Mouse (Mus musculus) heart, postnatal 14 days (tissue): Measurements from ENCODE around the gene 1110008P14Rik. TPM values are rescaled to one million over a fixed set of nuclear protein-coding genes. Genes with fewer than 3 reads are reported as not detected.
A peak's percentile ranks its signal among the peaks of the same experiment; 100 is the strongest.

Source experiments
- DNase-seq, 2 experiments: peaks; one replicate each; pipeline ENCODE4 v3.0.0; 2021 to 2022
- intact Hi-C: fragments of 180-260 bp; cut with DNase I; formaldehyde crosslinking; loops from one replicate; pipeline ENCODE4 v1.15.1; 2025
- total RNA-seq, 2 experiments: library from RNA; stranded (reverse); gene quantifications; 2 replicates each; pipeline ENCODE4 v1.2.3; 2021

Gene 1110008P14Rik
- total RNA-seq, 2 experiments from 2014 or later: 45.3 to 48.2 TPM

GRCm38 (mm10) chr2:32412742-32413531 lies 31.2 kb upstream of the 1110008P14Rik start:
- DNase-seq: no peak
- intact Hi-C loops: no loop called here

GRCm38 (mm10) chr2:32411407-32411806 lies 29.7 kb upstream of the 1110008P14Rik start:
- intact Hi-C loops: no loop called here
- DNase-seq: no peak

GRCm38 (mm10) chr2:32408429-32409424 lies 27.0 kb upstream of the 1110008P14Rik start:
- intact Hi-C loops: no loop called here

GRCm38 (mm10) chr2:32407144-32407824 lies 25.5 kb upstream of the 1110008P14Rik start:
- no peak for DNase-seq
- intact Hi-C loops: no loop called here

More at GRCm38 (mm10) chr2:32408429-32409424, 27.0 kb upstream of the 1110008P14Rik start:
- no peak for DNase-seq

GRCm38 (mm10) chr2:32404663-32405062 lies 22.9 kb upstream of the 1110008P14Rik start:
- intact Hi-C loops: loop anchor here (1.0 to 2.0 kb wide), 2 partner anchors 83 to 164 kb away; no protein-coding TSS in a partner anchor
- peak; percentile 93 to 97 for DNase-seq

- intact Hi-C loops: no loop called here
- DNase-seq: no peak
These were observed 15.0 kb upstream of the 1110008P14Rik start for GRCm38 (mm10) chr2:32396695-32397094.

GRCm38 (mm10) chr2:32395946-32396621 lies 14.3 kb upstream of the 1110008P14Rik start:
- intact Hi-C loops: loop anchor here (2.0 kb wide), 1 partner anchor 43 kb away; the partner anchor contains the start of genes Ciz1 and Dnm1
- DNase-seq: peak; percentile 87 to 90

GRCm38 (mm10) chr2:32395484-32395945 lies 13.8 kb upstream of the 1110008P14Rik start, which contains the start of gene Ptges2:
TSS of gene Ptges2 (plus strand) at chr2:32395896.
- peak; percentile 92 to 95 for DNase-seq
- intact Hi-C loops: loop anchor here (2.0 kb wide), 1 partner anchor 43 kb away; the partner anchor contains the start of genes Ciz1 and Dnm1

GRCm38 (mm10) chr2:32394973-32395372 lies 13.2 kb upstream of the 1110008P14Rik start:
- intact Hi-C loops: loop anchor here (2.0 to 5.0 kb wide), 2 partner anchors 42 to 88 kb away; partner anchors contain the start of genes Ciz1 and Dnm1
- DNase-seq: peak; percentile 36 to 44

- intact Hi-C loops: loop anchor here (5.0 kb wide), 1 partner anchor 85 kb away; no protein-coding TSS in a partner anchor
- peak in 1 of 2 experiments; percentile 18 for DNase-seq
These were observed 10.3 kb upstream of the 1110008P14Rik start for GRCm38 (mm10) chr2:32392063-32392462.

- DNase-seq: no peak
- intact Hi-C loops: loop anchor here (5.0 kb wide), 1 partner anchor 84 kb away; no protein-coding TSS in a partner anchor
These were observed 9.1 kb upstream of the 1110008P14Rik start for GRCm38 (mm10) chr2:32390871-32391270.

- intact Hi-C loops: no loop called here
- no peak for DNase-seq
These were observed 7.4 kb upstream of the 1110008P14Rik start for GRCm38 (mm10) chr2:32389157-32389556.

- no peak for DNase-seq
- intact Hi-C loops: no loop called here
These were observed 6.2 kb upstream of the 1110008P14Rik start, which contains the start of gene Lcn2 for GRCm38 (mm10) chr2:32387706-32388490. TSS of gene Lcn2 (minus strand) at chr2:32388252.

GRCm38 (mm10) chr2:32382689-32383088 lies 951 bp upstream of the 1110008P14Rik start:
- intact Hi-C loops: no loop called here
- no peak for DNase-seq

GRCm38 (mm10) chr2:32381141-32381774 lies 480 bp downstream of the 1110008P14Rik start:
- intact Hi-C loops: no loop called here
- no peak for DNase-seq

- intact Hi-C loops: no loop called here
- DNase-seq: peak in 1 of 2 experiments; percentile 21
These were observed 1.7 kb downstream of the 1110008P14Rik start for GRCm38 (mm10) chr2:32380001-32380500.

GRCm38 (mm10) chr2:32376963-32377362 lies 4.8 kb downstream of the 1110008P14Rik start:
- DNase-seq: no peak
- intact Hi-C loops: no loop called here
